14 mouse cellular contexts compared by ENCODE assay signal in genomic region chr8:104597656-104598055, GRCm38 (mm10). TPM values are rescaled to one million over a fixed set of nuclear protein-coding genes. Genes with fewer than 3 reads are reported as not detected.
DNase-seq lines count a peak whose midpoint lies in the region; ATAC-seq and TF ChIP-seq lines count a peak whose summit lies in the region.
"Had no signal": no experiment of that assay in that cellular context is flagged by ENCODE, and none has a peak within 500 bp of the region (broad histone marks: within the 10 kb centered on the region; RNA-seq: fewer than 3 reads in every experiment).

No protein-coding gene starts in this region.

- no peak for ATAC-seq in liver, postnatal 0 days
- ATAC-seq in kidney, embryonic 16.5 days (ENCODE audit: low FRiP score, low TSS enrichment), result peak; percentile 17; the same call in 1 of the 2 replicates

- H3K36me3 ChIP-seq in liver, adult 2 months (ENCODE audit: control insufficient read depth, insufficient read depth, low read length), result peaks cover 25% of the 10 kb centered on the region
- peaks cover 24% of the 10 kb centered on the region for H3K36me3 ChIP-seq in liver, postnatal 0 days (replicated peaks; ENCODE audit: insufficient read depth, low read length)
- H3K36me3 ChIP-seq in kidney, embryonic 16.5 days (ENCODE audit: insufficient read depth, low read length), result peaks cover 20% of the 10 kb centered on the region

- DNase-seq in gastrocnemius, adult 18-20 months (ENCODE audit: low spot score), result peak; percentile 50
- DNase-seq in gastrocnemius, adult 8-10 months (ENCODE audit: low spot score in 2 of 2), result no peak
- DNase-seq in liver, adult 2 months (ENCODE audit: extremely low read depth, low read depth, low spot score), result peak; percentile 31
- DNase-seq in liver, postnatal 0 days, result no peak
- peak; percentile 64 for DNase-seq in adrenal gland, postnatal 14 days
- no peak for DNase-seq in left cerebral cortex, adult 9 months (ENCODE audit: low spot score in 2 of 2)
- no peak for DNase-seq in spleen, adult 12 weeks (ENCODE audit: low spot score)
- DNase-seq: cerebellum, adult 9-10 months; right cerebral cortex, postnatal 14 days had no signal

- no peak overlapping the region for H3K4me2 ChIP-seq in liver, postnatal 0 days (ENCODE audit: low read depth, low read length)
- H3K4me2 ChIP-seq in kidney, embryonic 16.5 days (replicated peaks; ENCODE audit: low read depth, low read length), result 0 out of 2 replicates have a peak overlapping the region, but pooled peaks have one; percentile 6
- H3K4me2 ChIP-seq: heart, embryonic 13.5 days had no signal

- no peak for TF ChIP-seq POLR2A in liver, adult 2 months (IDR thresholded peaks at IDR 0.05; ENCODE audit: extremely low read depth, insufficient read depth, low read length)

- H3K79me2 ChIP-seq in liver, adult 2 months (ENCODE audit: control insufficient read depth, insufficient read depth, low read length), result peaks cover 23% of the 10 kb centered on the region

- no peak for TF ChIP-seq EP300 in liver, postnatal 0 days (IDR thresholded peaks at IDR 0.05; ENCODE audit: low read depth)

- 51% methylated on average over 6 of the region's 6 CpGs for WGBS in liver, adult 2 months
- 83% methylated on average over 6 of the region's 6 CpGs for WGBS in liver, postnatal 0 days (ENCODE audit: insufficient replicate concordance)
- 41% methylated on average over 6 of the region's 6 CpGs for WGBS in kidney, embryonic 16.5 days

- peak overlapping the region; percentile 65 for H3K27ac ChIP-seq in liver, adult 2 months (replicated peaks; ENCODE audit: insufficient read depth, low read depth, low read length)
- no peak overlapping the region for H3K27ac ChIP-seq in liver, postnatal 0 days (ENCODE audit: low read depth)
- H3K27ac ChIP-seq in kidney, embryonic 16.5 days (ENCODE audit: low read length), result peak overlapping the region; percentile 85
- H3K27ac ChIP-seq: heart, embryonic 13.5 days had no signal

- TF ChIP-seq CTCF in liver, adult 2 months (IDR thresholded peaks at IDR 0.05; ENCODE audit: low read depth, low read length), result no peak
- no peak for TF ChIP-seq CTCF in liver, postnatal 0 days (IDR thresholded peaks at IDR 0.05; ENCODE audit: low read depth)

- H3K4me3 ChIP-seq in liver, adult 2 months (ENCODE audit: insufficient read depth, low read depth, low read length), result no peak overlapping the region
- no peak overlapping the region for H3K4me3 ChIP-seq in liver, postnatal 0 days (ENCODE audit: low read depth, low read length)
- H3K4me3 ChIP-seq in kidney, embryonic 16.5 days (ENCODE audit: low read length), result no peak overlapping the region
- H3K4me3 ChIP-seq: heart, embryonic 13.5 days had no signal

- H3K9ac ChIP-seq in liver, adult 2 months (ENCODE audit: low read depth, low read length), result peak overlapping the region; percentile 49; the same call in 1 of the 2 replicates
- no peak overlapping the region for H3K9ac ChIP-seq in liver, postnatal 0 days (replicated peaks)
- H3K9ac ChIP-seq in kidney, embryonic 16.5 days (replicated peaks; ENCODE audit: low read length), result peak overlapping the region; percentile 48; the same call in 1 of the 2 replicates

- H3K27me3 ChIP-seq in liver, adult 2 months (ENCODE audit: control insufficient read depth, insufficient read depth, low read length), result no peaks in the 10 kb centered on the region
- H3K27me3 ChIP-seq in liver, postnatal 0 days (ENCODE audit: insufficient read depth, low read length), result no peaks in the 10 kb centered on the region
- H3K27me3 ChIP-seq in kidney, embryonic 16.5 days (ENCODE audit: insufficient read depth, low read length), result no peaks in the 10 kb centered on the region
- H3K27me3 ChIP-seq: heart, embryonic 13.5 days had no signal

- peaks cover 49% of the 10 kb centered on the region for H3K4me1 ChIP-seq in liver, adult 2 months (ENCODE audit: control insufficient read depth, insufficient read depth, low read length)
- H3K4me1 ChIP-seq in liver, postnatal 0 days (ENCODE audit: insufficient read depth), result peaks cover 10% of the 10 kb centered on the region
- H3K4me1 ChIP-seq in kidney, embryonic 16.5 days (ENCODE audit: insufficient read depth, low read length), result peaks cover 44% of the 10 kb centered on the region

- no peaks in the 10 kb centered on the region for H3K9me3 ChIP-seq in liver, postnatal 0 days (ENCODE audit: low read length)
- H3K9me3 ChIP-seq in kidney, embryonic 16.5 days (ENCODE audit: low read length), result no peaks in the 10 kb centered on the region
- H3K9me3 ChIP-seq: G1E; heart, embryonic 13.5 days had no signal

RNA-seq across cellular contexts. Expression of gene Pdp2, which starts 6.4 kb away (rescaled TPM):
- total RNA-seq in gastrocnemius, adult 18-20 months (2021), result 1 to 10 TPM; 2.9 to 3.3 TPM
- 1 to 10 TPM; 2.0 to 4.6 (median 4.4) TPM for total RNA-seq in gastrocnemius, adult 8-10 months (2022)
- 16.4 and 20.0 TPM in 2 replicates for total RNA-seq in liver, adult 2 months (2014; rRNA removed)
- 9.6 and 11.9 TPM in 2 replicates for polyA plus RNA-seq in liver, adult 2 months (2012; rRNA removed)
- 10.0 and 10.1 TPM in 2 replicates for polyA plus RNA-seq in liver, postnatal 0 days (2015; fragmentation: Nextera tagmentation; extraction: Ambion mirVana)
- 37.2 and 38.0 TPM in 2 replicates for total RNA-seq in adrenal gland, postnatal 14 days (2021)
- 19.2 and 20.3 TPM in 2 replicates for polyA plus RNA-seq in kidney, embryonic 16.5 days (2015; fragmentation: Nextera tagmentation; extraction: Ambion mirVana)

RNA-seq across cellular contexts. Expression of gene Cdh16, which starts 26.5 kb away (rescaled TPM):
- under 1 TPM in 1 of 2 experiments, not detected in 1; 0.23 TPM for total RNA-seq in gastrocnemius, adult 18-20 months (2021)
- under 1 TPM in 1 of 4 experiments, not detected in 3; 0.47 TPM for total RNA-seq in gastrocnemius, adult 8-10 months (2022)
- total RNA-seq in liver, adult 2 months (2014; rRNA removed), result 0.07 TPM in 1 of 2 replicates, not detected in the other
- not detected in 2 replicates for polyA plus RNA-seq in liver, adult 2 months (2012; rRNA removed)
- polyA plus RNA-seq in liver, postnatal 0 days (2015; fragmentation: Nextera tagmentation; extraction: Ambion mirVana), result 0.06 and 0.44 TPM in 2 replicates
- total RNA-seq in adrenal gland, postnatal 14 days (2021), result not detected in 2 replicates
- 385 and 427 TPM in 2 replicates for polyA plus RNA-seq in kidney, embryonic 16.5 days (2015; fragmentation: Nextera tagmentation; extraction: Ambion mirVana)
- polyA plus RNA-seq: embryonic facial prominence, embryonic 11.5 days; G1E; hindbrain, embryonic 11.5 days had no signal

RNA-seq across cellular contexts. Expression of gene Rrad, which starts 33.5 kb away (rescaled TPM):
- total RNA-seq in gastrocnemius, adult 18-20 months (2021), result 10 to 100 TPM in 1 of 2 experiments, 1 to 10 TPM in 1; 1.7 to 21.4 TPM
- 1 to 10 TPM; 3.7 to 9.5 (median 5.0) TPM for total RNA-seq in gastrocnemius, adult 8-10 months (2022)
- total RNA-seq in liver, adult 2 months (2014; rRNA removed), result 0.34 and 0.46 TPM in 2 replicates
- polyA plus RNA-seq in liver, adult 2 months (2012; rRNA removed), result 0.23 and 0.50 TPM in 2 replicates
- 0.49 and 0.63 TPM in 2 replicates for polyA plus RNA-seq in liver, postnatal 0 days (2015; fragmentation: Nextera tagmentation; extraction: Ambion mirVana)
- 2.4 and 5.1 TPM in 2 replicates for total RNA-seq in adrenal gland, postnatal 14 days (2021)
- 13.5 and 15.0 TPM in 2 replicates for polyA plus RNA-seq in kidney, embryonic 16.5 days (2015; fragmentation: Nextera tagmentation; extraction: Ambion mirVana)

RNA-seq across cellular contexts. Expression of gene Ciao2b, which starts 44.1 kb away (rescaled TPM):
- 10 to 100 TPM; 40.2 to 43.4 TPM for total RNA-seq in gastrocnemius, adult 18-20 months (2021)
- 10 to 100 TPM; 36.1 to 46.5 (median 41.2) TPM for total RNA-seq in gastrocnemius, adult 8-10 months (2022)
- 18.7 and 18.9 TPM in 2 replicates for total RNA-seq in liver, adult 2 months (2014; rRNA removed)
- 20.4 and 24.2 TPM in 2 replicates for polyA plus RNA-seq in liver, adult 2 months (2012; rRNA removed)
- polyA plus RNA-seq in liver, postnatal 0 days (2015; fragmentation: Nextera tagmentation; extraction: Ambion mirVana), result 32.0 and 34.9 TPM in 2 replicates
- 39.3 and 47.6 TPM in 2 replicates for total RNA-seq in adrenal gland, postnatal 14 days (2021)
- polyA plus RNA-seq in kidney, embryonic 16.5 days (2015; fragmentation: Nextera tagmentation; extraction: Ambion mirVana), result 106 and 108 TPM in 2 replicates

Comparison
In these comparisons a context has a peak if more than half of its experiments do, and no peak if none do; other contexts are left out.
1. DNase-seq: peak in gastrocnemius, adult 18-20 months (single experiment), liver, adult 2 months (single experiment) and adrenal gland, postnatal 14 days (single experiment); none in gastrocnemius, adult 8-10 months (0 of 2), liver, postnatal 0 days (single experiment), left cerebral cortex, adult 9 months (0 of 2) and spleen, adult 12 weeks (single experiment).